Mouse (Mus musculus) stomach, embryonic 15.5 days (tissue): Measurements from ENCODE around the gene Ntsr2. TPM values are rescaled to one million over a fixed set of nuclear protein-coding genes. Genes with fewer than 3 reads are reported as not detected.

Experiments
- ATAC-seq: fragments of 200-750 bp; cut with Nextera tagmentation; 2 replicates; pipeline ENCODE4 v1.8.0; 2017; ENCODE audit warnings: low read depth, moderate number of reproducible peaks, moderate TSS enrichment; ENCODE audit not compliant: insufficient read depth, low FRiP score
- H3K27ac ChIP-seq: fragments of 300-500 bp; sonication (generic); 2 replicates; pipeline ENCODE4 v1.5.1; 2015; ENCODE audit warnings: mild to moderate bottlenecking, inconsistent platforms
- H3K27me3 ChIP-seq: fragments of 300-500 bp; sonication (generic); replicated peaks from 2 replicates; pipeline ENCODE4 v1.6.1; 2015; ENCODE audit warnings: inconsistent platforms
- H3K36me3 ChIP-seq: fragments of 300-500 bp; sonication (generic); 2 replicates; pipeline ENCODE4 v1.6.1; 2015; ENCODE audit warnings: inconsistent platforms
- H3K4me1 ChIP-seq: fragments of 300-500 bp; sonication (generic); 2 replicates; pipeline ENCODE4 v1.6.1; 2015; ENCODE audit warnings: inconsistent platforms
- H3K4me2 ChIP-seq: fragments of 300-500 bp; sonication (generic); 2 replicates; pipeline ENCODE4 v1.6.1; 2015; ENCODE audit warnings: mild to moderate bottlenecking, inconsistent platforms
- H3K4me3 ChIP-seq: fragments of 300-500 bp; sonication (generic); replicated peaks from 2 replicates; pipeline ENCODE4 v1.5.1; 2015; ENCODE audit warnings: inconsistent platforms
- H3K9ac ChIP-seq: fragments of 300-500 bp; sonication (generic); 2 replicates; pipeline ENCODE4 v1.6.1; 2015; ENCODE audit warnings: inconsistent platforms
- H3K9me3 ChIP-seq: fragments of 300-500 bp; sonication (generic); 2 replicates; pipeline ENCODE4 v1.6.1; 2016; ENCODE audit warnings: inconsistent platforms
- WGBS: fragments of 180-500 bp; shearing (Covaris S2); methylation state at CpG from one replicate; pipeline ENCODE4 v1.1.7; 2015; 5-methylcytosine and 5-hydroxymethylcytosine counted together
- polyA plus RNA-seq: library from polyadenylated mRNA; unstranded; fragments of >200 nt; fragmentation: Nextera tagmentation; extraction: Ambion mirVana; gene quantifications from 2 replicates; pipeline ENCODE4 v1.2.1, GENCODE M21; 2015

The Ntsr2 gene
- 0.14 and 0.17 TPM in 2 replicates for polyA plus RNA-seq

DNA sequence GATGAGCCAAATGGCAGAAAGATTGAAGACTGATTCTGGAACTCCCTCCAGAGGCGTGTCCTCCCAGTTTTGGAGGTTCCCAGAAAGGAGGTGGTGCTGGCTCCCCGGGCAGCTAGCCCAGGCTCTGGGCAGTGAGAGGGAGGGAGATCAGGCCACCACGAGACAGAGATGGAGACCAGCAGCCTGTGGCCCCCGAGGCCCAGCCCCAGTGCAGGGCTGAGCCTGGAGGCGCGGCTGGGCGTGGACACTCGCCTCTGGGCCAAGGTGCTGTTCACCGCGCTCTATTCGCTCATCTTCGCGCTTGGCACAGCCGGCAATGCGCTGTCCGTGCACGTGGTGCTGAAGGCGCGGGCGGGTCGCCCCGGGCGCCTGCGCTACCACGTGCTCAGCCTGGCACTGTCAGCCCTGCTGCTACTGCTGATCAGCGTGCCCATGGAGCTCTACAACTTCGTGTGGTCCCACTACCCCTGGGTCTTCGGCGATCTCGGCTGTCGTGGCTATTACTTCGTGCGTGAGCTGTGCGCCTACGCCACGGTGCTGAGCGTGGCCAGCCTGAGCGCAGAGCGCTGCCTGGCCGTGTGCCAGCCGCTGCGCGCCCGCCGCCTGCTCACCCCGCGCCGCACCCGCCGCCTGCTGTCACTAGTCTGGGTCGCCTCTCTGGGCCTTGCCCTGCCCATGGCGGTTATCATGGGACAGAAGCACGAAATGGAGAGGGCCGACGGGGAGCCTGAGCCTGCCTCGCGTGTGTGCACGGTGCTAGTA lies at the start of gene Ntsr2:
Ntsr2 (plus strand) TSS at position 51 of the 762 bp plus-strand sequence.
- Histone ChIP-seq H3K4me3 (peak within 1 kb of the TSS; percentile 26), H3K9ac (no peak within 1 kb of the TSS), H3K27ac (no peak within 1 kb of the TSS), H3K4me2 (peak within 1 kb of the TSS; percentile 54), H3K4me1 (peaks cover 7% of the 10 kb centered on the region; the same call in 1 of the 2 replicates), H3K9me3 (no peaks in the 10 kb centered on the region), H3K36me3 (no peaks in the 10 kb centered on the region), H3K27me3 (peaks cover 46% of the 10 kb centered on the region)
- peak; percentile 79 for ATAC-seq
- WGBS: 5% methylated on average over 58 of the region's 58 CpGs

GRCm38 (mm10) chr12:16605624-16606023 lies 47.6 kb upstream of the Ntsr2 start:
- no peaks in the 10 kb centered on the region for H3K4me1 ChIP-seq
- H3K27ac ChIP-seq: no peak overlapping the region
- no peak overlapping the region for H3K4me2 ChIP-seq
- H3K4me3 ChIP-seq: no peak overlapping the region
- no peak for ATAC-seq
- H3K9me3 ChIP-seq: no peaks in the 10 kb centered on the region
- H3K36me3 ChIP-seq: no peaks in the 10 kb centered on the region
- H3K9ac ChIP-seq: no peak overlapping the region
- H3K27me3 ChIP-seq: no peaks in the 10 kb centered on the region
- WGBS: 68% methylated on average over 5 of the region's 5 CpGs

GRCm38 (mm10) chr12:16610936-16611335 lies 42.2 kb upstream of the Ntsr2 start, which contains the start of gene Lpin1:
Lpin1 (minus strand) TSS chr12:16610966.
- no peak within 1 kb of the TSS for H3K4me2 ChIP-seq
- no peak within 1 kb of the TSS for H3K4me3 ChIP-seq
- H3K9ac ChIP-seq: no peak within 1 kb of the TSS
- H3K4me1 ChIP-seq: no peaks in the 10 kb centered on the region
- no peaks in the 10 kb centered on the region for H3K27me3 ChIP-seq
- ATAC-seq: no peak
- WGBS: 83% methylated on average over 2 of the region's 2 CpGs
- no peaks in the 10 kb centered on the region for H3K9me3 ChIP-seq
- no peaks in the 10 kb centered on the region for H3K36me3 ChIP-seq
- no peak within 1 kb of the TSS for H3K27ac ChIP-seq

- H3K4me3 ChIP-seq: no peak overlapping the region
- WGBS: 53% methylated on average over 3 of the region's 3 CpGs
- no peak overlapping the region for H3K9ac ChIP-seq
- no peaks in the 10 kb centered on the region for H3K27me3 ChIP-seq
- no peak overlapping the region for H3K27ac ChIP-seq
- no peaks in the 10 kb centered on the region for H3K9me3 ChIP-seq
- H3K4me2 ChIP-seq: no peak overlapping the region
- ATAC-seq: no peak
- peaks cover 5% of the 10 kb centered on the region for H3K4me1 ChIP-seq
- H3K36me3 ChIP-seq: no peaks in the 10 kb centered on the region
These were observed 38.6 kb upstream of the Ntsr2 start for GRCm38 (mm10) chr12:16614556-16614955.

GRCm38 (mm10) chr12:16615738-16616137 lies 37.4 kb upstream of the Ntsr2 start:
- Histone ChIP-seq H3K9me3 (no peaks in the 10 kb centered on the region), H3K4me2 (no peak overlapping the region), H3K9ac (no peak overlapping the region), H3K27me3 (no peaks in the 10 kb centered on the region), H3K4me3 (no peak overlapping the region), H3K27ac (no peak overlapping the region), H3K36me3 (no peaks in the 10 kb centered on the region), H3K4me1 (peaks cover 11% of the 10 kb centered on the region)
- WGBS: 55% methylated on average over 2 of the region's 2 CpGs
- ATAC-seq: no peak

- no peaks in the 10 kb centered on the region for H3K27me3 ChIP-seq
- no peaks in the 10 kb centered on the region for H3K36me3 ChIP-seq
- no peak overlapping the region for H3K9ac ChIP-seq
- H3K4me3 ChIP-seq: no peak overlapping the region
- 8% methylated on average over 12 of the region's 12 CpGs for WGBS
- peak overlapping the region; percentile 11; the same call in 1 of the 2 replicates for H3K4me2 ChIP-seq
- ATAC-seq: peak; percentile 91
- no peaks in the 10 kb centered on the region for H3K9me3 ChIP-seq
- H3K27ac ChIP-seq: peak overlapping the region; percentile 44; the same call in 1 of the 2 replicates
- peaks cover 11% of the 10 kb centered on the region for H3K4me1 ChIP-seq
These were observed 34.5 kb upstream of the Ntsr2 start for GRCm38 (mm10) chr12:16618512-16619274.

GRCm38 (mm10) chr12:16619453-16619852 lies 33.7 kb upstream of the Ntsr2 start:
- 71% methylated on average over 6 of the region's 6 CpGs for whole genome bisulfite sequencing
- no peaks in the 10 kb centered on the region for H3K36me3 ChIP-seq
- H3K27me3 ChIP-seq: no peaks in the 10 kb centered on the region
- peaks cover 11% of the 10 kb centered on the region for H3K4me1 ChIP-seq
- no peak overlapping the region for H3K4me3 ChIP-seq
- no peak overlapping the region for H3K9ac ChIP-seq
- no peaks in the 10 kb centered on the region for H3K9me3 ChIP-seq
- 0 out of 2 replicates have a peak overlapping the region, but pooled peaks have one; percentile 28 for H3K27ac ChIP-seq
- H3K4me2 ChIP-seq: no peak overlapping the region
- ATAC-seq: no peak

DNA sequence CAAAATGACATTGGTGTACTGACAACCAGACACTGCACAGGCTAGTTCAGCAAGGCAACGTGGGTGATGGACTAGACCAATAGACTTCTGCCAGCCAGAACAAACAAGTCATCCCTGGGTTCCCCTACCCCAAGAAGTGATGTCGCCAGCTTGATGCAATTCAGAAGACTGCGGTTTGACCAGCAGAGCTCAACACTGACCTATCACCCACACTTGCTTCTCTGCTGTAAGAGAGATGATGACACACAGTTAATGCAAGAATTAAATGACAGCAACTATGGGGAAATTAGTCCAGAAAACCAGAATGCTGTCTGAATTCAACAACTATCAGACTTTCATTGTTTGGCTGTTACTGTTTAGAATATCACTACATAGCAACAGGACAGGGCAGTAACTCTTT lies 33.0 kb upstream of the Ntsr2 start:
- ATAC-seq: no peak
- no peak overlapping the region for H3K9ac ChIP-seq
- no peak overlapping the region for H3K27ac ChIP-seq
- peaks cover 11% of the 10 kb centered on the region for H3K4me1 ChIP-seq
- no peaks in the 10 kb centered on the region for H3K9me3 ChIP-seq
- H3K4me3 ChIP-seq: no peak overlapping the region
- no peaks in the 10 kb centered on the region for H3K36me3 ChIP-seq
- H3K27me3 ChIP-seq: no peaks in the 10 kb centered on the region
- 75% methylated on average over 3 of the region's 3 CpGs for WGBS
- H3K4me2 ChIP-seq: no peak overlapping the region

GRCm38 (mm10) chr12:16630152-16630865 lies 22.9 kb upstream of the Ntsr2 start:
- 49% methylated on average over 7 of the region's 7 CpGs for WGBS
- H3K27ac ChIP-seq: no peak overlapping the region
- no peak overlapping the region for H3K4me3 ChIP-seq
- ATAC-seq: no peak
- H3K9ac ChIP-seq: no peak overlapping the region
- H3K4me2 ChIP-seq: no peak overlapping the region
- H3K27me3 ChIP-seq: no peaks in the 10 kb centered on the region
- no peaks in the 10 kb centered on the region for H3K4me1 ChIP-seq
- H3K36me3 ChIP-seq: no peaks in the 10 kb centered on the region
- H3K9me3 ChIP-seq: no peaks in the 10 kb centered on the region

DNA sequence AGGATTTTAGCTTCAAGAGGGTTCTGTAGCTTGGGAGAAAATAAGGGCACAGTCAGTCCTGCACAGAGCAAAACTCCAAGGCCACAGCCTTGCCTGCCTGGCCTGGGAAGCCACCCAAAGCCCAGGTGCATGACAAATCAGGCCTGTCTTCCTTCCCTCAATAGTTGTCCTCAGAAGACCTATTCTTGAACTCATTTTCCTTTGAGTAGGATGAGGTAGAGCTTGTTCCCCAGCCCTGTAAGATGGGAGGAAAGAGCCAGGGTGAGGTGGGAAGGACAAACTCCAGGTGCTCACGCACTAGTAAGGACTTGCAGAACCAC lies 22.4 kb upstream of the Ntsr2 start:
- Histone ChIP-seq H3K4me1 (no peaks in the 10 kb centered on the region), H3K9me3 (no peaks in the 10 kb centered on the region), H3K4me3 (no peak overlapping the region), H3K4me2 (no peak overlapping the region), H3K27ac (no peak overlapping the region), H3K36me3 (no peaks in the 10 kb centered on the region), H3K27me3 (no peaks in the 10 kb centered on the region), H3K9ac (no peak overlapping the region)
- 79% methylated on average over 1 of the region's 1 CpGs for whole genome bisulfite sequencing
- ATAC-seq: no peak

- H3K4me3 ChIP-seq: no peak overlapping the region
- 71% methylated on average over 2 of the region's 2 CpGs for WGBS
- no peak overlapping the region for H3K27ac ChIP-seq
- H3K4me2 ChIP-seq: no peak overlapping the region
- H3K36me3 ChIP-seq: no peaks in the 10 kb centered on the region
- H3K27me3 ChIP-seq: no peaks in the 10 kb centered on the region
- ATAC-seq: no peak
- H3K9me3 ChIP-seq: no peaks in the 10 kb centered on the region
- H3K4me1 ChIP-seq: no peaks in the 10 kb centered on the region
- H3K9ac ChIP-seq: no peak overlapping the region
These were observed 21.8 kb upstream of the Ntsr2 start for GRCm38 (mm10) chr12:16631423-16631822.

DNA sequence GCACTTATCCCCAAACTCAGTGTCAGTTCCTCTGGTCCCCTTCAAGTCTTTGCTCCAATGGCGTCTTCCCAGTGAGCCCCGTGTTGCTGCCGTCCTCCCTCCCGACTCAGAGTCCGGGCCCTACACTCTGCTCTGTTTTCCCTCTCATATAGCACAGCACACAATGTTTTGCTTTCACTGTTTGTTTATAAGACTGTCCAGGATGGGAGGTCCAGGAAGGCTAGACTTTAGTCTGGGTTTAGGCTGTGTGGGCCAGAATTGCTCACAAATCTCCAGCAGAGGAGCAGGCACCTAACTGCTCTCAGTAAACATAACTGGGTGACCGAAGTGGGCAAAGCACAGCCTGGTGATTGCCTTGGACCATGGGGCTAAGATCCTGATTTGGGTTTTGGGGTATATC lies 19.9 kb upstream of the Ntsr2 start:
- no peaks in the 10 kb centered on the region for H3K4me1 ChIP-seq
- no peaks in the 10 kb centered on the region for H3K27me3 ChIP-seq
- H3K4me3 ChIP-seq: no peak overlapping the region
- no peak overlapping the region for H3K4me2 ChIP-seq
- WGBS: 72% methylated on average over 6 of the region's 6 CpGs
- no peak overlapping the region for H3K27ac ChIP-seq
- no peaks in the 10 kb centered on the region for H3K36me3 ChIP-seq
- H3K9ac ChIP-seq: no peak overlapping the region
- ATAC-seq: no peak
- no peaks in the 10 kb centered on the region for H3K9me3 ChIP-seq
